Mouse (Mus musculus) erythroblast, embryonic 14.5 days (primary cell): Measurements from ENCODE around the gene Olfr551.

Source experiments
- GATA1 ChIP-seq: IDR thresholded peaks from 2 replicates; pipeline ENCODE4 v1.6.1; 2012; ENCODE audit warnings: low read length, inconsistent platforms, mixed read lengths
- TAL1 ChIP-seq: IDR thresholded peaks from 3 replicates; pipeline ENCODE4 v1.6.1; 2012; ENCODE audit warnings: low read length, inconsistent platforms, mixed read lengths

DNA sequence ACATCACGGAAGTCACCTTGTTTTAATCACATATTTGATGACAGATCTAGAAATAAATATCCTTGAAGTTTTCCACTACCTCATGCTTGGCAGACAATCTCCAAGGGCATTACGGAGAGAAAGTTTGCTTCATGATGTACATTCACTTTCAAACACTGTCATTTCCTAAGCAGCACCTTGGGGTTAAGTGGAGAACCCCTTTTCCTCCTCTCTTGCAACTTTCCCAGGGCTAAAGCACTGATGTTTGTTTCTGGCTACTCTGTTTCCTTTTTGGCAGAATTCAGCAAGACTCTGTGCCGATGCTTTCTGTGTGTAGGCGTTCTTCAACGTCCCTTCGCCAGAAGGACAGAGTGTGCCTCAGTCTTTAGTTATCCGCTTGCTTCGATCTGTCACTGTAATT lies 20.5 kb downstream of the Olfr551 start, which contains the start of gene Olfr550:
- TF ChIP-seq GATA1 = no peak
- no peak for TF ChIP-seq TAL1
